Mouse (Mus musculus): Measurements from ENCODE around the gene Mcu. TPM values are rescaled to one million over a fixed set of nuclear protein-coding genes. Genes with fewer than 3 reads are reported as not detected.

Mcu gene
- total and polyA plus RNA-seq, 3 experiments = 4.9 to 5.7 (median 5.3) TPM

GRCm38 (mm10) chr10:59577871-59578801, 38.4 kb downstream of the Mcu start:
- H3K4me3 ChIP-seq (replicated peaks in 1 of 3; ENCODE audit: low read depth in 2 of 3, low read length in 2 of 3, poor library complexity in 1 of 3) = peak overlapping the region in 1 of 3 experiments; percentile 6
- DNase-seq (ENCODE audit: extremely low read depth) = peak; percentile 78
- no peak overlapping the region; the same call in 1 of the 2 replicates for H3K9ac ChIP-seq (ENCODE audit: insufficient read depth, low read depth)
- peaks cover 5% of the 10 kb centered on the region for H3K9me3 ChIP-seq (replicated peaks; ENCODE audit: low read length)
- dilution Hi-C loops (cut with MboI; ENCODE audit: extremely low pct_ligation_motif_present, extremely low pct_unique_long_range_greater_than_20kb, low sequenced_read_pairs) (no loop called here), in situ Hi-C loops (cut with MboI; ENCODE audit: low pct_ligation_motif_present, low pct_unique_long_range_greater_than_20kb, low sequenced_read_pairs) (no loop called here)
- peak overlapping the region; percentile 37; the same call in 1 of the 2 replicates for H3K27ac ChIP-seq (ENCODE audit: insufficient read depth, low read depth)
- peak overlapping the region; percentile 32; the same call in 1 of the 2 replicates for H3K4me2 ChIP-seq (ENCODE audit: insufficient read depth, low read depth, poor library complexity, severe bottlenecking)
- no peaks in the 10 kb centered on the region; the same call in 1 of the 2 replicates for H3K79me2 ChIP-seq (replicated peaks; ENCODE audit: control insufficient read depth, extremely low read depth, insufficient read depth, poor library complexity, severe bottlenecking)
- H3K4me1 ChIP-seq (ENCODE audit: control insufficient read depth in 1 of 2, insufficient read depth in 2 of 2) = peaks cover 14 to 36% of the 10 kb centered on the region in 2 experiments
- H3K27me3 ChIP-seq (replicated peaks) = no peaks in the 10 kb centered on the region
- peaks cover 0 to 7% of the 10 kb centered on the region in 2 experiments for H3K36me3 ChIP-seq (replicated peaks in 1 of 2; ENCODE audit: control insufficient read depth in 1 of 2, insufficient read depth in 1 of 2, low read length in 1 of 2)
- TF ChIP-seq JUND (conservative IDR thresholded peaks at IDR 0.05; ENCODE audit: low read depth, low read length) (no peak), MXI1 (IDR thresholded peaks at IDR 0.05; ENCODE audit: low read depth, low read length) (peak; percentile 63), BHLHE40 (IDR thresholded peaks at IDR 0.05; ENCODE audit: low read depth, low read length) (0 out of 2 replicates have a peak, but pooled peaks have one; percentile 25), SIN3A (IDR thresholded peaks at IDR 0.05; ENCODE audit: low read length) (peak; percentile 50), ZNF384 (IDR thresholded peaks at IDR 0.05; ENCODE audit: low read depth, low read length) (peak; percentile 73), UBTF (IDR thresholded peaks at IDR 0.05; ENCODE audit: low read depth, low read length) (no peak), MAFK (IDR thresholded peaks at IDR 0.05; ENCODE audit: insufficient replicate concordance, low read length) (peak; percentile 67; the same call in 1 of the 2 replicates), GABPA (IDR thresholded peaks at IDR 0.05; ENCODE audit: insufficient replicate concordance, low read depth, low read length) (no peak), MYC (IDR thresholded peaks at IDR 0.05; ENCODE audit: low read depth, low read length) (peak; percentile 94), MAZ (IDR thresholded peaks at IDR 0.05; ENCODE audit: low read depth, low read length) (no peak), E2F4 (IDR thresholded peaks at IDR 0.05; ENCODE audit: insufficient replicate concordance, low read depth, low read length) (no peak), RAD21 (IDR thresholded peaks at IDR 0.05; ENCODE audit: low read depth, low read length) (no peak), ZKSCAN1 (IDR thresholded peaks at IDR 0.05; ENCODE audit: borderline replicate concordance, low read depth, low read length) (no peak), ZC3H11A (IDR thresholded peaks at IDR 0.05; ENCODE audit: low read depth, low read length) (no peak), EP300 (IDR thresholded peaks at IDR 0.05; ENCODE audit: low read length) (peak; percentile 60), NRF1 (IDR thresholded peaks at IDR 0.05; ENCODE audit: low read depth, low read length) (no peak), USF1 (IDR thresholded peaks at IDR 0.05; ENCODE audit: low read depth, low read length) (no peak), TBP (conservative IDR thresholded peaks at IDR 0.05; ENCODE audit: low read depth, low read length) (no peak), USF2 (conservative IDR thresholded peaks at IDR 0.05; ENCODE audit: low read depth, low read length) (no peak), ELF1 (IDR thresholded peaks at IDR 0.05; ENCODE audit: low read depth, low read length) (0 out of 2 replicates have a peak, but pooled peaks have one; percentile 33), MEF2A (IDR thresholded peaks at IDR 0.05; ENCODE audit: borderline replicate concordance, low read depth, low read length) (peak; percentile 28; the same call in 1 of the 2 replicates), MAX (IDR thresholded peaks at IDR 0.05; ENCODE audit: low read length) (peak; percentile 93), HCFC1 (IDR thresholded peaks at IDR 0.05; ENCODE audit: low read depth, low read length) (no peak), IRF4 (IDR thresholded peaks at IDR 0.05; ENCODE audit: low read depth, low read length) (peak; percentile 46; the same call in 1 of the 2 replicates), ETS1 (conservative IDR thresholded peaks at IDR 0.05; ENCODE audit: low read depth, low read length) (peak; percentile 51), TCF12 (IDR thresholded peaks at IDR 0.05; ENCODE audit: low read depth, low read length) (0 out of 2 replicates have a peak, but pooled peaks have one; percentile 23), SMC3 (IDR thresholded peaks at IDR 0.05; ENCODE audit: low read depth, low read length) (no peak), JUN (IDR thresholded peaks at IDR 0.05; ENCODE audit: insufficient read depth, low read depth, low read length) (no peak), RCOR1 (conservative IDR thresholded peaks at IDR 0.05; ENCODE audit: low read depth, low read length) (no peak), PAX5 (IDR thresholded peaks at IDR 0.05; ENCODE audit: low read length) (no peak), POLR2A (IDR thresholded peaks at IDR 0.05; ENCODE audit: low read depth, low read length) (0 out of 2 replicates have a peak, but pooled peaks have one; percentile 22), ZMIZ1 (IDR thresholded peaks at IDR 0.05; ENCODE audit: low read depth, low read length) (no peak), CHD1 (IDR thresholded peaks at IDR 0.05; ENCODE audit: low read depth, low read length) (0 out of 2 replicates have a peak, but pooled peaks have one; percentile 48), CHD2 (IDR thresholded peaks at IDR 0.05; ENCODE audit: low read length) (no peak), POLR2AphosphoS2 (IDR thresholded peaks at IDR 0.05; ENCODE audit: low read depth, low read length) (no peak), NELFE (IDR thresholded peaks at IDR 0.05; ENCODE audit: low read depth, low read length) (peak; percentile 25; the same call in 1 of the 2 replicates), CTCF (conservative IDR thresholded peaks at IDR 0.05 in 1 of 2, IDR thresholded peaks at IDR 0.05 in 1 of 2; ENCODE audit: low read depth in 2 of 2, low read length in 2 of 2) (no peak)
